Mouse (Mus musculus) embryonic facial prominence, embryonic 11.5 days (tissue): ENCODE results near the gene Swt1. TPM values are rescaled to one million over a fixed set of nuclear protein-coding genes. Genes with fewer than 3 reads are reported as not detected.
A peak's percentile ranks its signal among the peaks of the same experiment; 100 is the strongest.

ENCODE experiments used
- ATAC-seq: fragments of 200-750 bp; cut with Nextera tagmentation; replicated peaks from 2 replicates; pipeline ENCODE4 v1.8.0; 2017; ENCODE audit warnings: low read depth; ENCODE audit not compliant: insufficient number of reproducible peaks, low FRiP score, low TSS enrichment
- DNase-seq: peaks from one replicate; pipeline ENCODE4 v3.0.0-alpha.2; 2015; ENCODE audit warnings: low spot score
- H3K27ac ChIP-seq: fragments of 300-500 bp; sonication (generic); replicated peaks from 2 replicates; pipeline ENCODE4 v1.5.1; 2014; ENCODE audit warnings: mild to moderate bottlenecking, low read depth, low read length, control low read depth
- H3K27me3 ChIP-seq: fragments of 300-500 bp; sonication (generic); 2 replicates; pipeline ENCODE4 v1.6.1; 2014; ENCODE audit warnings: mild to moderate bottlenecking, low read length, moderate library complexity, mixed read lengths; ENCODE audit not compliant: control insufficient read depth, insufficient read depth
- H3K36me3 ChIP-seq: fragments of 300-500 bp; sonication (generic); replicated peaks from 2 replicates; pipeline ENCODE4 v1.6.1; 2014; ENCODE audit warnings: low read depth, mild to moderate bottlenecking, low read length, moderate library complexity, mixed read lengths; ENCODE audit not compliant: control insufficient read depth, insufficient read depth
- H3K4me1 ChIP-seq: fragments of 300-500 bp; sonication (generic); 2 replicates; pipeline ENCODE4 v1.6.1; 2014; ENCODE audit warnings: low read length, mixed read lengths; ENCODE audit not compliant: control insufficient read depth, insufficient read depth
- H3K4me2 ChIP-seq: fragments of 300-500 bp; sonication (generic); 2 replicates; pipeline ENCODE4 v1.6.1; 2014; ENCODE audit warnings: low read depth, mild to moderate bottlenecking, control low read depth, low read length, moderate library complexity
- H3K4me3 ChIP-seq: fragments of 300-500 bp; sonication (generic); 2 replicates; pipeline ENCODE4 v1.5.1; 2014; ENCODE audit warnings: low read depth, low read length, control low read depth
- H3K9ac ChIP-seq: fragments of 300-500 bp; sonication (generic); replicated peaks from 2 replicates; pipeline ENCODE4 v1.6.1; 2014; ENCODE audit warnings: mild to moderate bottlenecking, control low read depth, low read length
- H3K9me3 ChIP-seq: fragments of 300-500 bp; sonication (generic); replicated peaks from 2 replicates; pipeline ENCODE4 v1.6.1; 2016; ENCODE audit warnings: mild to moderate bottlenecking, low read length, inconsistent platforms, mixed read lengths; ENCODE audit not compliant: control insufficient read depth
- WGBS: fragments of 180-500 bp; shearing (Covaris S2); extraction: QIAGEN DNeasy Blood & Tissue Kit; methylation state at CpG from one replicate; pipeline ENCODE4 v1.1.7; 2014; 5-methylcytosine and 5-hydroxymethylcytosine counted together
- polyA plus RNA-seq: library from polyadenylated mRNA; unstranded; fragments of >200 nt; fragmentation: Nextera tagmentation; extraction: Ambion mirVana; gene quantifications from 2 replicates; pipeline ENCODE4 v1.2.1, GENCODE M21; 2014

The Swt1 gene
- polyA plus RNA-seq, 1 experiment from 2014 or later, result 21.9 TPM

DNA sequence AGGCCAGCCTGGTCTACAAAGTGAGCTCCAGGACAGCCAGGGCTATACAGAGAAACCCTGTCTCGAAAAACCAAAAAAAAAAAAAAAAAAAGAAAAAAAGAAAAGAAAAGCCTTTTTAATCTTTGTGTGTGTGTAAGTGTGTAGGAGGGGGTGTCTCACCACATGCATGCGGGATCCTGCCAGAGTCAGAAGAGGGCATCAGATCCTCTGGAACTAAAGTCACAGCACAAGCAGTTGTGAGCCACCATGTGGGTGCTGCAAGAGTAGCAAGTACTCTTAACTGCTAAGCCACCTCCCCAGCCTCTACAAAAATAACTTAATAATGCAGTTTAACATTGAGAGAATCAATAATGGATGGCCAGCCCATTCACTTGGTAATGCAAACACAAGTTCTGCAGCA is 22.6 kb upstream of the Swt1 start:
- WGBS, result 89% methylated on average over 1 of the region's 2 CpGs
- ATAC-seq (no peak), DNase-seq (no peak)
- no peak overlapping the region for H3K27ac ChIP-seq
- H3K36me3 ChIP-seq, result peaks cover 2% of the 10 kb centered on the region; the same call in 1 of the 2 replicates
- no peak overlapping the region for H3K4me2 ChIP-seq
- H3K27me3 ChIP-seq, result no peaks in the 10 kb centered on the region
- no peaks in the 10 kb centered on the region for H3K4me1 ChIP-seq
- H3K9ac ChIP-seq, result no peak overlapping the region
- no peak overlapping the region for H3K4me3 ChIP-seq
- H3K9me3 ChIP-seq, result no peaks in the 10 kb centered on the region

DNA sequence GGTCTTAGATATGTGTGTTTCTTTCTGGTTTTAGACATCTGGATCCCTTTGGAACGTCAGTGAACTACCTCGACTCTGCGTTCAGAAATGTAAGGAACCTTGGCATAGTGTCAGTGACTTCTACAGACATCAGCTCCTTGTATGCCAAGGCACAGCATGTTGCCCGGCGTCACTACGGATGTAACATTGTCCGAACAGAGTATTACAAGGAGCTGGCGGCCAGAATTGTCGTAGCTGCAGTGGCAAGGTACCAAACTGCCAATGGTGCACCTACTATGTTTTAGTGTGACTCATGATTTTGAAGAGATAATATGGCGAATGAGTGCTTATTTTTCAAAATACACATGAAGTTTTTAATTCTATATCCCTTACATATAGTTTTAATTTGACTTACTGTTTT is 21.6 kb upstream of the Swt1 start:
- no peak overlapping the region for H3K9ac ChIP-seq
- H3K27me3 ChIP-seq, result no peaks in the 10 kb centered on the region
- no peak overlapping the region for H3K4me3 ChIP-seq
- peaks cover 6% of the 10 kb centered on the region; the same call in 1 of the 2 replicates for H3K36me3 ChIP-seq
- DNase-seq, result no peak
- H3K9me3 ChIP-seq, result no peaks in the 10 kb centered on the region
- no peak for ATAC-seq
- H3K4me2 ChIP-seq, result no peak overlapping the region
- no peaks in the 10 kb centered on the region for H3K4me1 ChIP-seq
- H3K27ac ChIP-seq, result no peak overlapping the region
- 93% methylated on average over 10 of the region's 10 CpGs for WGBS

DNA sequence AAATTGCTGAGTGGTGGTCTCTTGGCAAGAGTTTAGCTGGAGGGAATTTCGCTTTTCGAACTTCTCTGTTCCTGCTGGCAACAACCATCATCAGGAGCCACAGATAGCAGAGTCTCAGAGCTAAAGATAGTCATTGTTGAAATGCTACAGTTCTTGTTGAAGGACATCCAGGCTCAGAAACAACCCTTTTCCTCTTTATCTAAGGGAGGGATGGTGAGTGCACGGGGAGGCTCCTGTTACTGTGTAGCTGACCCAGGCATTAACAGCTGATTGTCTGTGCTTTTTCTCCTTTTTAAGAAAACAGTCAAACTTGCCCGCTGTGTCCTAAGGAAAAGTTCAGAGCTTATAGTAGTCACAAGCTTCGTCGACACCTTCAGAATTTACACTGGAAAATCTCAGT is 7.2 kb upstream of the Swt1 start:
- H3K27me3 ChIP-seq, result no peaks in the 10 kb centered on the region
- no peak overlapping the region for H3K9ac ChIP-seq
- no peak overlapping the region for H3K4me2 ChIP-seq
- no peak overlapping the region for H3K4me3 ChIP-seq
- H3K4me1 ChIP-seq, result no peaks in the 10 kb centered on the region
- ATAC-seq (no peak), DNase-seq (no peak)
- H3K9me3 ChIP-seq, result no peaks in the 10 kb centered on the region
- peaks cover 5% of the 10 kb centered on the region for H3K36me3 ChIP-seq
- 95% methylated on average over 6 of the region's 6 CpGs for WGBS
- no peak overlapping the region for H3K27ac ChIP-seq

- Histone ChIP-seq H3K27me3 (no peaks in the 10 kb centered on the region), H3K9me3 (no peaks in the 10 kb centered on the region), H3K4me3 (peak overlapping the region; percentile 88), H3K4me1 (peaks cover 2% of the 10 kb centered on the region; the same call in 1 of the 2 replicates), H3K27ac (no peak overlapping the region), H3K9ac (peak overlapping the region; percentile 90), H3K36me3 (no peaks in the 10 kb centered on the region), H3K4me2 (peak overlapping the region; percentile 50)
- no peak for DNase-seq
- no peak for ATAC-seq
- WGBS, result 45% methylated on average over 9 of the region's 9 CpGs
Observed at GRCm38 (mm10) chr1:151429316-151429715, 1.1 kb upstream of the Swt1 start.

GRCm38 (mm10) chr1:151427888-151428262 is 380 bp downstream of the Swt1 start:
- Histone ChIP-seq H3K27me3 (no peaks in the 10 kb centered on the region), H3K4me2 (peak overlapping the region; percentile 42), H3K4me1 (peaks cover 2% of the 10 kb centered on the region; the same call in 1 of the 2 replicates), H3K27ac (no peak overlapping the region), H3K4me3 (peak overlapping the region; percentile 88), H3K36me3 (no peaks in the 10 kb centered on the region), H3K9me3 (no peaks in the 10 kb centered on the region), H3K9ac (peak overlapping the region; percentile 67)
- under 1% methylated on average over 26 of the region's 26 CpGs for WGBS
- DNase-seq (peak; percentile 39), ATAC-seq (peak; percentile 78; the same call in 1 of the 2 replicates)

GRCm38 (mm10) chr1:151426947-151427600 is 1.2 kb downstream of the Swt1 start:
- Histone ChIP-seq H3K36me3 (no peaks in the 10 kb centered on the region), H3K4me1 (peaks cover 2% of the 10 kb centered on the region; the same call in 1 of the 2 replicates), H3K9me3 (no peaks in the 10 kb centered on the region), H3K27ac (no peak overlapping the region), H3K4me2 (peak overlapping the region; percentile 42), H3K4me3 (peak overlapping the region; percentile 88), H3K27me3 (no peaks in the 10 kb centered on the region), H3K9ac (no peak overlapping the region; the same call in 1 of the 2 replicates)
- WGBS, result 27% methylated on average over 7 of the region's 7 CpGs
- ATAC-seq, result no peak
- DNase-seq, result peak; percentile 21

DNA sequence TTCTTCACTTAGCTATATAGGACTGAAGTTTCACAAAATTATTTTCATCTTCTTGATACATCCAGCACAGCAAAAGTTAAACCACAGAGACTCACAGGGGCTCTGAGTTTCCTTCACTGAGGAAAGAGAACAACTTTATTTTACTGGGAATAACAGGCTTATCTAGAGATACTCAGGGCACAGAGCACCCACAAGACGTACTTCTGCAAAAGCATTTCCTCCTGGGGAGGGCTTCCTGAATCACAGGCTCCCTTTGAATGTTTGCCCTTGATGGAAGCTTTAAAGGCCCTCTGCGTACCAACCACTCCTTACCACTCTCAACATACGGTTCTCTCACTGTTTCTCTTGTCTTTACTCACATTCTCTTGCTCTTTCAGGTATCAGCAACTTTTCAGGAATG is 6.1 kb downstream of the Swt1 start:
- Histone ChIP-seq H3K9me3 (no peaks in the 10 kb centered on the region), H3K4me2 (no peak overlapping the region), H3K36me3 (0 out of 2 replicates have a peak, but pooled peaks cover 2% of the 10 kb centered on the region), H3K27ac (no peak overlapping the region), H3K4me1 (peaks cover 1% of the 10 kb centered on the region; the same call in 1 of the 2 replicates), H3K4me3 (no peak overlapping the region), H3K9ac (no peak overlapping the region), H3K27me3 (no peaks in the 10 kb centered on the region)
- 79% methylated on average over 3 of the region's 3 CpGs for WGBS
- ATAC-seq (no peak), DNase-seq (no peak)

DNA sequence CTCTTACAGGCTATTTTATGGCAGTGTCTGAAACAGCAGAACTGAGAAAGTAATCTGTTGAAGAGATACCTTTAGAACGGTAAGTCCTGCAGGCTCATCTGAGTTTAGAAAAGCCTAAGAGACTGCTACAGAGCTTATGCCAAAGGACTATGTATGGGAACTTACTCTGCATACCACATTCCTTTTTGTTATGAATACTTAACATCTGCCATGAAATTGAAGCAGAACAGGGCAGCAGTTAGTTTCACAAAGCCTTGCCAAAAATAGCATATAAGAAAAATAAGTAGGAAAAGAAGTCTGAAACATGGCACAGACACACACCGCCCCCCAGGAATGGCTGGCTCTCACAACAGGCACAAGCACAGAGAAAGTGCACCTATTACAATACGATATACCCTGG is 18.4 kb downstream of the Swt1 start:
- Histone ChIP-seq H3K9me3 (no peaks in the 10 kb centered on the region), H3K4me3 (no peak overlapping the region), H3K4me2 (no peak overlapping the region), H3K27ac (no peak overlapping the region), H3K9ac (no peak overlapping the region), H3K27me3 (no peaks in the 10 kb centered on the region), H3K36me3 (no peaks in the 10 kb centered on the region), H3K4me1 (no peaks in the 10 kb centered on the region)
- no peak for ATAC-seq
- 77% methylated on average over 3 of the region's 3 CpGs for WGBS
- DNase-seq, result no peak
